Mouse (Mus musculus) lung, postnatal 10 days (tissue): ENCODE measurements around the gene Apoh.

Experiments used
- DNase-seq: peaks from one replicate; pipeline ENCODE4 v3.0.0; 2021

The Apoh gene

GRCm38 (mm10) chr11:108342781-108343768 lies at the start of gene Apoh:
Gene Apoh (plus strand): TSS chr11:108343354.
- DNase-seq: peak; percentile 68

DNA sequence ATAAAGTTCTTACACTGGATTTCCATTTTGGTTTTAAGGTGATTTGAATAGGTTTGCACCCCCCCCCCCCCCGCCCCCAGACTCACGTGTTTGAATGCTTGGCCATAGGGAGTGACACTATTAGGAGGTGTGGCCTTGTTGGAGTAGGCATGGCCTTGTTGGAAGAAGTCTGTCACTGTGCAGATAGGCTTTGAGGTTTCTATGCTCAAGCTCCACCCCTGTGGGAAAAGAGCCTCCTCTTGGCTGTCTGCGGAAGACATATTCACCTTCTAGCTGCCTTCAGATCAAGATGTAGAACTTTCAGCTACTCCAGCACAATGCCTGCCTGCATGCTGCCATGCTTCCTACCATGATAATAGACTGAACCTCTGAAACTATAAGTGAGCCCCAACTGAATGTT lies 49.3 kb upstream of the Apoh start:
- no peak for DNase-seq

DNA sequence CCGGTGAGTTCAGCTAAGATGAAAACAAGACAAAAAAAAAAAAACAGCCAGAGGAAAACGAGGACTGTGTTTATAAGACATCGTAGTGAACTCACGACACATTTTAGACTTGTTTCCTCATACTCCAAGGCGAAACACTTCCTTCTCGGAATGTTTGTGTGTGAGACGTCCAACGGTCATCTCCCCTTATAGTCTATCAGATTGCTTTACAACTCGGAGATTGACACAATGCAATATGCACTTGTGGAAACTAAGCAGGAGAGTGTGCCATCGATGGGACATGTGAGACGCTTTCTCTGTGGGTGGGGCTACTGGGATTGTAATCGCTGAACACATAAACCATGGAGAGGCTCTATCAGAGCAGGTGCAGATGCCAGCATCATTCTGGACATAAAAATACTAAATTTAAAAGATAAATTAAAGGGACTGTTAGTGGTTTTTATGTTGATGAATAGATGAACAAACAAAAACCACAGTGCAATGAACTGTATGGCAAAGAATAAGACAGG lies 48.8 kb upstream of the Apoh start:
- no peak for DNase-seq

GRCm38 (mm10) chr11:108295373-108295772 lies 47.8 kb upstream of the Apoh start:
- no peak for DNase-seq

- DNase-seq: no peak
Observed at GRCm38 (mm10) chr11:108297956-108298355, 45.2 kb upstream of the Apoh start.

- peak; percentile 22 for DNase-seq
Observed at GRCm38 (mm10) chr11:108299913-108300312, 43.2 kb upstream of the Apoh start.

DNA sequence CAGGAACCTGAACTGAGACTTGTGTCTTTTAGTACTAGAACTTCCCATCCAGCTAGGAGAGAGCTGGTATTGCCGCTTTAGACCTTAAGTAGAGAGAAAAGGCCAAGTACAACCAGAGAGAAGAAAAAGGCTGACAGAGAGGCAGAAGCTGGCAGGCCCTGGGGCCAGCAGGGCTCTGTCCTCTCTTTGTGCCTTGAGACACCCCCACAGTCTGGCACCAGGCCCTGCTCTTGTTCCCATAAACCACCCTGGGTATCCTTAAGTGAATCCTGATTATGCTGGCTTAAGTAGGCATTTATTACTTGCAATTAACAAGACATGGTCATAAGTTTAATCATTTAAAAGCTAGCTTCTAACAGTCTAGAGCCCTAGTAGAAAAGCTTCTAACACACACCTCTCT lies 42.7 kb upstream of the Apoh start:
- no peak for DNase-seq

DNA sequence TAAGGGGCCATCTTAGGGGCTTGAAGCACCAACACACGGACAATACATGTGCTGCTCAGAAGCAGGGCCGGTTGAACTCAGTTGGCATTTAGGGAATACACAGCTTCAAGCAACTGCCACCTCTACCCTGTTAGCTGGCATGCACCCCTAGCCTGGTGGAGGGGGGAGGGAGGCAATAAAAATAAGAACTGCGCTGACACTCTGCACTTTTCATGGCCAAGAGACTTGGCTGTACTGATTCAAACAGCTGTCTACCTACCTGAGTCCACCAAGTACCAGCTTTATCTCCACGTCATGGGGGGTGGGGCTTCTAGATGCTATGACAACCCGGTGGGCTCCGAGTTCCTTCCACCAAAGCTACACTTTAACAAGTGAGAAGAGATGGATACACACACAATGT lies 42.1 kb upstream of the Apoh start:
- no peak for DNase-seq

DNA sequence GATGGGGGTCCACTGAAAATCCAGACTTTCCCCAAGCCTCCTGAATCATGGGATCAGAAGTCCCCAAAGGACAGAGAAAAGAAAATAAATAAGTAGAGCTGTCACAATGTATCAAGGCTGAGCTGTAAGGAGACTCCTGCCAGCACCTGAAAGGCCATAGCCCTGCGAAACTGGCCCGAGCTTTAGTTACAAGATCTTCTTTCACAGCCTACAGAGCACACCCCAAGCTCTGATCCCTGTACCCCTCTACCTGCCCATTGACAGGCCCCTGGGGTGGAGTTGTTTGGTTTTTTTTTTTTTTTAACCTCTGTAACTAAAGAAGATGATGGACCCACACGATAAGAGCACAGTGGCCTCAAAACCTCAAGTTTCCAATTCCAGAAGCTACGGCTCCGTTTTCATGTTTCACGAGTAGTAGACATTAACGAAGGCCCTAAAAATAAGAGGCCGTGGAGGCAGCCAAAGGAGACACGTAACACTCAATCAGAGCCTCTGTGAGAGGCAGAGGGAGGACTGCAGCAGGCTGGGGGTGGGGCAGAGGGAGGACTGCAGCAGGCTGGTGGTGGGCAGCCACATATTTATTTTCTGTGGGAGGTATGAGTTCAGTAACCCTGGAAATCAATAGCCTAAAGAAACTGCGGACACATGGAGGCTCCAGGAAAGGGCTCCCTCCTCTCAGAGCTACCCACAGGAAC lies 41.2 kb upstream of the Apoh start:
- no peak for DNase-seq

GRCm38 (mm10) chr11:108303787-108304186 lies 39.4 kb upstream of the Apoh start:
- no peak for DNase-seq

DNA sequence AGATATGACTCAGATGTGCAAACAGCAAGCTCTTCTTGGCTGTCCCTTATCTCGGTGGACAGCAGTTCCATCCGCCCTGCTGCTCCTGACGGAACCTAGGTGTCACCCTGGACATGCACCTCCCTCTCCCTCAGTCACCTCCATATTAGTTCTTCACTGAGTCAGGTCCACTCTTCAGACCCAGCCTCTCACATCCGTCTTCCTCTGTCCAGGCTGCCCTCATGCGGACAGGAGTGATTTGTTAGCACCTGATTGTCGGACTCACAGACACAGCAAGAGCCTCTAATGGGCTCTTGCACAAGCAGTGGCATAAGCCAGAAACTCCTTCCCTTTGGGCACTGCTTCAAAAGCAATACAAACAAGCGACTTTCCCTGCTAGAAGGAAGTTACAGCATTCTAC lies 35.9 kb upstream of the Apoh start:
- DNase-seq: peak; percentile 59

- DNase-seq: no peak
Observed at GRCm38 (mm10) chr11:108308253-108308652, 34.9 kb upstream of the Apoh start.

DNA sequence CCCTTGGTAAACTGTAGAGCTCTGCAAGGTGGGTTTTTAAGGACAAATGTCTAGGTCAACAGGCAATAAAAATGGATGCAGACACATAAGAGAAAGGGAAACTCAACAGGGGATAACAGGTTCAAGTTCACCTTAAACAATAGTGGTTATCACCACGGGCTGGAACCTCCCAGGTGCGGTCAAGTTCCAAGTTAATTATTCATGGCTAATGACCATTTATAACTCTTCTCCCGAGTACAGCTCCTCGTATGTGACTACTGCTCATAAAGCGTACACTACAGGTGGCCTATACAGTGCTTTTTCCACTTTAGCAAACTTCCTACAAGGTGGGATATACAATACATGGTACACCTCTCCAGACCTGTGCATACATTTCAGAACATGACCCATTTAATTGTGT lies 33.4 kb upstream of the Apoh start:
- no peak for DNase-seq

- no peak for DNase-seq
Observed at GRCm38 (mm10) chr11:108311912-108312311, 31.2 kb upstream of the Apoh start.

GRCm38 (mm10) chr11:108312516-108312915 lies 30.6 kb upstream of the Apoh start:
- no peak for DNase-seq

DNA sequence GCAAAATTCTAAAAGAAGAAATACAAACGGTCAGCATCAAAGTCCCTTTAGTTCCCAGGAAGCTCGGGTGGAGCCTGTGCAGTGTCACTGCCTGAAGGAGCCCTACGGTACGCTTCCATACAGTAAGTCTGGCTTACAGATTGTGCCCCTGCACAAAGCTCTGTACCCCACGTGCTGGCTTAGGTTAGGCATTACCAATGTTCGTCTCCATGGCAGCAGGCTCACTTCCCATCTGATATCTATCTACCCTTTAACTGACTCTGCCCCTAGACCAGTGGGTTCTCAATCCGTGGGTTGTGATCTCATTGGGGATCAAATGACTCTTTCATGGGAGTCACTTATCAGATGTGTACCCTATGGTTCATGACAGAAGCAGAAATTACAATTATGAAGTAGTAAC lies 27.4 kb upstream of the Apoh start:
- no peak for DNase-seq

- no peak for DNase-seq
Observed at GRCm38 (mm10) chr11:108317878-108318277, 25.3 kb upstream of the Apoh start.

GRCm38 (mm10) chr11:108319162-108319561 lies 24.0 kb upstream of the Apoh start:
- no peak for DNase-seq

GRCm38 (mm10) chr11:108320561-108320960 lies 22.6 kb upstream of the Apoh start:
- no peak for DNase-seq

- no peak for DNase-seq
Observed at GRCm38 (mm10) chr11:108322156-108322555, 21.0 kb upstream of the Apoh start.

- no peak for DNase-seq
Observed at GRCm38 (mm10) chr11:108325943-108326342, 17.2 kb upstream of the Apoh start.

DNA sequence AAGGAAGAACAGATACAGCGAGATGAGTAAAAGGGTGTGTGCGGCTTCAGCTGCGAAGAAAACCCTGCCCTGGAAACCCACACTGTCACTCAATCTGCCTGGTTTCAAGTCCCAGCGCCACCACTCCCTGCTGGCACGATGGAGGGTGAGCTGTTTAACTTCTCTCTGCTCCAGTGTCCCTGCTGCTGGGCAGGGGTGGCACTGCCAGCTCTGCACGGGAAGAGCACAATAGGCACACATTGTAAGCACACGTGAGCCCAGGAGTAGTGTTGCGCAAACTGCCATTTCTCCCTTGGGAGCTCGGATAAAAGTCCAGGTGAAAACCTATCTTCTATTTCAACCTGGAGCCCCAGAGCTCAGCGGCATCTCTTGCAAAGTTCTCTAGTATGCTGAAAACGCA lies 12.3 kb upstream of the Apoh start:
- peak; percentile 11 for DNase-seq

GRCm38 (mm10) chr11:108333006-108333405 lies 10.1 kb upstream of the Apoh start:
- DNase-seq: no peak
